Mouse (Mus musculus): ENCODE measurements around the gene Adck1.

The Adck1 gene

GRCm38 (mm10) chr12:88475833-88476232 lies 115.5 kb downstream of the Adck1 start:
- DNase-seq, result no peak

DNA sequence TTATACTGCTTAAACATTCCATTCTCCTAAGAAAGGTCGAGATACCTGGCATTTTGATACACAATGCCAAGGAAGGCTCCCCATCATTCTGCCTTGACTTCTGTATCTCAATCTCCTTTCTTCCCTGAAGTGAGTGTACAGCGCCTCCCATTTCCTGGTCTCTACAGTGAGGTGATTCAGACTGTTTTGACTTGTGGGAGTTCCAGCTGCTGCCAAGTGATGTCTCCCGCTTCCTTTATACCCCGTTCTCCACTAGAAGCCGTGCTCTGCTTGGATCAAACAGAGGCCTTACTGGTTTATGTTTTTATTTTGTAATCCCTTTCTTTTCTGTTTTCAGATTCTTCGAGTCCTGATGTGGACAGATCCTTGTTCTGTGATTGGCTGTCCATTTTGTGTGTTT lies 116.3 kb downstream of the Adck1 start:
- DNase-seq, result no peak

GRCm38 (mm10) chr12:88481657-88482056 lies 121.3 kb downstream of the Adck1 start:
- no peak for DNase-seq

DNA sequence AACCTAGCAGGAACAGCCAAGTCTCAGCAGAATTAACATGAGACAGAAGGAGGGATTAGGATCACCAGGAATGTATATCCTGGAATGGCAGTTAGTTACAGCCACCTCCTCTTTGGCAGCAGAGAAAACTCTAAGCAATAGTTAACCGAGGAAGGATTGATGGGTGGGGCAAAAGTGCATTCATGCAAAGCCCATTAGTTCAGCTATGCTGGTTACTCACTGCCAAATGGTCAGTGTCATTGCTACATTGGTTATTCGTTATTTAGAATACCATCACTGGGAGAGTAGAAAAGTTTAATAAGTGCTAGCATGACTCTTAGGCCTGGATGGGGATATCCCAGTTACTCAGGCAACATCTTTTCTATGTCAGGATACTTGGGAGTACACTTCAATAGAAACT lies 130.5 kb downstream of the Adck1 start:
- no peak for DNase-seq
